Mouse (Mus musculus): ENCODE measurements around the gene Magee1. TPM values are rescaled to one million over a fixed set of nuclear protein-coding genes. Genes with fewer than 3 reads are reported as not detected.
"Not testable (repeated sequence)": the region's sequence is repeated elsewhere in the genome, so short reads cannot be mapped to it uniquely, and the experiment has no call there.

The Magee1 gene
- 82.3 and 91.9 TPM in 2 replicates for polyA plus RNA-seq (2015; fragmentation: Nextera tagmentation; extraction: Ambion mirVana)

- Histone ChIP-seq H3K9me3 (replicated peaks) (no peaks in the 10 kb centered on the region), H3K4me2 (peak within 1 kb of the TSS; percentile 68), H3K9ac (peak within 1 kb of the TSS; percentile 78), H3K36me3 (ENCODE audit: poor library complexity, severe bottlenecking) (0 out of 2 replicates have a peak, but pooled peaks cover 7% of the 10 kb centered on the region), H3K27ac (peak within 1 kb of the TSS; percentile 74), H3K27me3 (peaks cover 41% of the 10 kb centered on the region; the same call in 1 of the 2 replicates), H3K4me3 (peak within 1 kb of the TSS; percentile 65), H3K4me1 (0 out of 2 replicates have a peak, but pooled peaks cover 12% of the 10 kb centered on the region)
- WGBS = 13% methylated on average over 63 of the region's 65 CpGs
- ATAC-seq = peak; percentile 72
Observed at GRCm38 (mm10) chrX:105120275-105121226, at the start of gene Magee1. TSS of gene Magee1 (plus strand) at chrX:105120378.

GRCm38 (mm10) chrX:105079151-105079550 is 41.0 kb upstream of the Magee1 start:
- H3K4me1 ChIP-seq = peaks cover 4% of the 10 kb centered on the region; the same call in 1 of the 2 replicates
- peak; percentile 64 for ATAC-seq
- no peaks in the 10 kb centered on the region for H3K27me3 ChIP-seq
- no peak overlapping the region for H3K27ac ChIP-seq
- peak overlapping the region; percentile 56; the same call in 1 of the 2 replicates for H3K9ac ChIP-seq
- 6% methylated on average over 12 of the region's 12 CpGs for WGBS
- H3K4me2 ChIP-seq = peak overlapping the region; percentile 70
- H3K36me3 ChIP-seq (ENCODE audit: poor library complexity, severe bottlenecking) = peaks cover 11% of the 10 kb centered on the region; the same call in 1 of the 2 replicates
- H3K4me3 ChIP-seq = peak overlapping the region; percentile 54
- no peaks in the 10 kb centered on the region for H3K9me3 ChIP-seq (replicated peaks)

- H3K36me3 ChIP-seq (ENCODE audit: poor library complexity, severe bottlenecking) = peaks cover 11% of the 10 kb centered on the region; the same call in 1 of the 2 replicates
- H3K9me3 ChIP-seq (replicated peaks) = no peaks in the 10 kb centered on the region
- ATAC-seq = peak; percentile 99
- no peaks in the 10 kb centered on the region for H3K27me3 ChIP-seq
- peaks cover 4% of the 10 kb centered on the region; the same call in 1 of the 2 replicates for H3K4me1 ChIP-seq
- no peak within 1 kb of the TSS for H3K27ac ChIP-seq
- peak within 1 kb of the TSS; percentile 70 for H3K4me2 ChIP-seq
- 2% methylated on average over 35 of the region's 35 CpGs for WGBS
- peak within 1 kb of the TSS; percentile 54 for H3K4me3 ChIP-seq
- peak within 1 kb of the TSS; percentile 59 for H3K9ac ChIP-seq
Observed at GRCm38 (mm10) chrX:105079615-105080092, 40.5 kb upstream of the Magee1 start, which contains the start of gene Pbdc1. TSS of gene Pbdc1 (plus strand) at chrX:105079756.

GRCm38 (mm10) chrX:105080096-105080495 is 40.1 kb upstream of the Magee1 start:
- peak overlapping the region; percentile 54 for H3K4me3 ChIP-seq
- ATAC-seq = 0 out of 2 replicates have a peak, but pooled peaks have one; percentile 1
- H3K27ac ChIP-seq = no peak overlapping the region
- H3K4me1 ChIP-seq = peaks cover 4% of the 10 kb centered on the region; the same call in 1 of the 2 replicates
- no peaks in the 10 kb centered on the region for H3K9me3 ChIP-seq (replicated peaks)
- peak overlapping the region; percentile 70 for H3K4me2 ChIP-seq
- H3K9ac ChIP-seq = peak overlapping the region; percentile 59
- no peaks in the 10 kb centered on the region for H3K27me3 ChIP-seq
- 7% methylated on average over 8 of the region's 8 CpGs for WGBS
- peaks cover 11% of the 10 kb centered on the region; the same call in 1 of the 2 replicates for H3K36me3 ChIP-seq (ENCODE audit: poor library complexity, severe bottlenecking)

- H3K4me2 ChIP-seq; H3K4me1 ChIP-seq; H3K27me3 ChIP-seq; ATAC-seq; H3K27ac ChIP-seq; H3K4me3 ChIP-seq; H3K9ac ChIP-seq; H3K9me3 ChIP-seq (replicated peaks): not testable (repeated sequence)
- H3K36me3 ChIP-seq (ENCODE audit: poor library complexity, severe bottlenecking) = peaks cover 11% of the 10 kb centered on the region; the same call in 1 of the 2 replicates
- WGBS = 92% methylated on average over 7 of the region's 7 CpGs
Observed at GRCm38 (mm10) chrX:105083013-105083412, 37.2 kb upstream of the Magee1 start.

GRCm38 (mm10) chrX:105104175-105104574 is 16.0 kb upstream of the Magee1 start:
- H3K27ac ChIP-seq = no peak overlapping the region
- ATAC-seq = peak; percentile 30; the same call in 1 of the 2 replicates

GRCm38 (mm10) chrX:105114994-105115393 is 5.2 kb upstream of the Magee1 start:
- H3K9me3 ChIP-seq (replicated peaks) = no peaks in the 10 kb centered on the region
- 74% methylated on average over 2 of the region's 2 CpGs for WGBS
- no peak overlapping the region for H3K9ac ChIP-seq
- no peak overlapping the region for H3K27ac ChIP-seq
- peaks cover 12% of the 10 kb centered on the region; the same call in 1 of the 2 replicates for H3K27me3 ChIP-seq
- no peak overlapping the region for H3K4me3 ChIP-seq
- no peaks in the 10 kb centered on the region for H3K36me3 ChIP-seq (ENCODE audit: poor library complexity, severe bottlenecking)
- H3K4me2 ChIP-seq = no peak overlapping the region
- ATAC-seq = no peak
- H3K4me1 ChIP-seq = no peaks in the 10 kb centered on the region

More at GRCm38 (mm10) chrX:105104175-105104574, 16.0 kb upstream of the Magee1 start:
- Histone ChIP-seq H3K4me1 (no peaks in the 10 kb centered on the region), H3K9ac (no peak overlapping the region), H3K9me3 (replicated peaks) (no peaks in the 10 kb centered on the region), H3K36me3 (ENCODE audit: poor library complexity, severe bottlenecking) (0 out of 2 replicates have a peak, but pooled peaks cover 3% of the 10 kb centered on the region), H3K27me3 (no peaks in the 10 kb centered on the region; the same call in 1 of the 2 replicates), H3K4me2 (no peak overlapping the region), H3K4me3 (no peak overlapping the region)
- WGBS = 45% methylated on average over 5 of the region's 5 CpGs

- peaks cover 41% of the 10 kb centered on the region; the same call in 1 of the 2 replicates for H3K27me3 ChIP-seq
- H3K27ac ChIP-seq = peak overlapping the region; percentile 74
Observed at GRCm38 (mm10) chrX:105121227-105121865, 1.2 kb downstream of the Magee1 start.

GRCm38 (mm10) chrX:105124903-105125302 is 4.7 kb downstream of the Magee1 start:
- H3K27me3 ChIP-seq = peaks cover 31% of the 10 kb centered on the region; the same call in 1 of the 2 replicates
- WGBS = 26% methylated on average over 2 of the region's 3 CpGs
- H3K4me3 ChIP-seq = no peak overlapping the region
- no peak overlapping the region for H3K27ac ChIP-seq
- H3K4me2 ChIP-seq = no peak overlapping the region
- H3K9ac ChIP-seq = no peak overlapping the region
- no peak for ATAC-seq
- H3K9me3 ChIP-seq (replicated peaks) = no peaks in the 10 kb centered on the region
- H3K36me3 ChIP-seq (ENCODE audit: poor library complexity, severe bottlenecking) = 0 out of 2 replicates have a peak, but pooled peaks cover 7% of the 10 kb centered on the region
- 0 out of 2 replicates have a peak, but pooled peaks cover 12% of the 10 kb centered on the region for H3K4me1 ChIP-seq

More at GRCm38 (mm10) chrX:105121227-105121865, 1.2 kb downstream of the Magee1 start:
- Histone ChIP-seq H3K4me3 (peak overlapping the region; percentile 65), H3K36me3 (ENCODE audit: poor library complexity, severe bottlenecking) (0 out of 2 replicates have a peak, but pooled peaks cover 7% of the 10 kb centered on the region), H3K9ac (peak overlapping the region; percentile 78), H3K9me3 (replicated peaks) (no peaks in the 10 kb centered on the region), H3K4me1 (0 out of 2 replicates have a peak, but pooled peaks cover 12% of the 10 kb centered on the region), H3K4me2 (peak overlapping the region; percentile 68)
- peak; percentile 85 for ATAC-seq
- 19% methylated on average over 37 of the region's 38 CpGs for WGBS

- Histone ChIP-seq H3K4me1 (no peaks in the 10 kb centered on the region), H3K36me3 (ENCODE audit: poor library complexity, severe bottlenecking) (no peaks in the 10 kb centered on the region), H3K27me3 (peaks cover 17% of the 10 kb centered on the region; the same call in 1 of the 2 replicates), H3K4me2 (peak overlapping the region; percentile 33), H3K9ac (no peak overlapping the region), H3K4me3 (peak overlapping the region; percentile 17; the same call in 1 of the 2 replicates), H3K9me3 (replicated peaks) (no peaks in the 10 kb centered on the region), H3K27ac (no peak overlapping the region)
- 62% methylated on average over 16 of the region's 26 CpGs for WGBS
- ATAC-seq = peak; percentile 59; the same call in 1 of the 2 replicates
Observed at GRCm38 (mm10) chrX:105151872-105152461, 31.8 kb downstream of the Magee1 start.

- not testable (repeated sequence) for H3K27ac ChIP-seq; H3K4me1 ChIP-seq; H3K36me3 ChIP-seq (ENCODE audit: poor library complexity, severe bottlenecking); H3K9ac ChIP-seq; H3K4me2 ChIP-seq; H3K9me3 ChIP-seq (replicated peaks); ATAC-seq; H3K4me3 ChIP-seq
- H3K27me3 ChIP-seq = peaks cover 22% of the 10 kb centered on the region; the same call in 1 of the 2 replicates
- 74% methylated on average over 5 of the region's 6 CpGs for WGBS
Observed at GRCm38 (mm10) chrX:105165007-105165406, 44.8 kb downstream of the Magee1 start.
